Mouse (Mus musculus): ENCODE results near the gene Zmat3. TPM values are rescaled to one million over a fixed set of nuclear protein-coding genes. Genes with fewer than 3 reads are reported as not detected.
A peak's percentile ranks its signal among the peaks of the same experiment; 100 is the strongest.

Gene Zmat3
- polyA plus RNA-seq, 1 experiment from 2014 or later: 0.82 TPM

GRCm38 (mm10) chr3:32397461-32398174, 31.8 kb upstream of the Zmat3 start, which contains the start of gene Pik3ca:
Gene Pik3ca (plus strand): TSS chr3:32397671.
- Histone ChIP-seq H3K36me3 (no peaks in the 10 kb centered on the region), H3K27ac (peak within 1 kb of the TSS; percentile 99), H3K27me3 (replicated peaks) (no peaks in the 10 kb centered on the region), H3K4me1 (peaks cover 44% of the 10 kb centered on the region), H3K9me3 (replicated peaks) (no peaks in the 10 kb centered on the region), H3K9ac (peak within 1 kb of the TSS; percentile 93), H3K4me3 (peak within 1 kb of the TSS; percentile 87), H3K4me2 (peak within 1 kb of the TSS; percentile 84)
- peak; percentile 68 for ATAC-seq
- whole genome bisulfite sequencing (ENCODE audit: insufficient replicate concordance): under 1% methylated on average over 33 of the region's 65 CpGs

GRCm38 (mm10) chr3:32396794-32397460, 31.1 kb upstream of the Zmat3 start:
- Histone ChIP-seq H3K4me2 (peak overlapping the region; percentile 84), H3K9ac (peak overlapping the region; percentile 93), H3K4me1 (peaks cover 42% of the 10 kb centered on the region), H3K27ac (peak overlapping the region; percentile 99), H3K4me3 (peak overlapping the region; percentile 87), H3K27me3 (replicated peaks) (no peaks in the 10 kb centered on the region; the same call in 1 of the 2 replicates), H3K9me3 (replicated peaks) (no peaks in the 10 kb centered on the region), H3K36me3 (no peaks in the 10 kb centered on the region)
- peak; percentile 97 for ATAC-seq
- WGBS (ENCODE audit: insufficient replicate concordance): under 1% methylated on average over 58 of the region's 77 CpGs

DNA sequence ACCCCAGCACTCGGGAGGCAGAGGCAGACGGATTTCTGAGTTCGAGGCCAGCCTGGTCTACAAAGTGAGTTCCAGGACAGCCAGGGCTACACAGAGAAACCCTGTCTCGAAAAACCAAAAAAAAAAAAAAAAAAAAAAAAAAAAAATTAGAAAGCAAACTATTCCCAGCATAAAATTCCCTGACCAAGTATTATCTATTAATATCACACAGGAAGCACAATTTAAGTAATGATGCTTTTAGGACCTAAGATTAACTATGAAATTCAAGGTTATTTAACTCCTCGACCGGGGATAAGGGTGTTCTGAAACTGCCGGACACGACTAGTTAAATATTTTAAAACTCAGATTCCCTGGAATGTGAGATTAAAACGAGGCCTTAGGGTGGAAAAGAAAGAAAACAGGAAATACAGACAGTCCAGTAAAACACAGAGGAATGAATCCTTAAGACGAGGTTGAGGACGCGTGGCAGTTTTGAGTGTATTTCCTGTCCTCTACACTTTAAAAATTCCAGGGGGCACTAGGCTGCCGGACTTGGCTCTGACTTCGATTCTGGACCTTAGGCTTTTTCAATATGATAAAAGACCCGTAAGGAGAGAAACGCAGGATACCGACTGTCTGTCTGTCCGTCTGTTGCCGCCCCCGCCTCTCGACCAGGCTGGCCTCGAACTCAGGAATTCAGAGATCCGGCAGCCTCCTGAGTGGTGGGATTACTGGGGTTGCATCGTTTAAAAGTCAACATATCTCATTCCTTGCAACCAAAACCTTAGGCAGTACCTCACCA, 30.1 kb upstream of the Zmat3 start:
- H3K9me3 ChIP-seq (replicated peaks): no peaks in the 10 kb centered on the region
- H3K27me3 ChIP-seq (replicated peaks): no peaks in the 10 kb centered on the region; the same call in 1 of the 2 replicates
- ATAC-seq: no peak
- H3K4me2 ChIP-seq: peak overlapping the region; percentile 84
- H3K4me3 ChIP-seq: peak overlapping the region; percentile 87
- no peaks in the 10 kb centered on the region for H3K36me3 ChIP-seq
- H3K9ac ChIP-seq: peak overlapping the region; percentile 93
- peak overlapping the region; percentile 99 for H3K27ac ChIP-seq
- H3K4me1 ChIP-seq: peaks cover 33% of the 10 kb centered on the region
- 17% methylated on average over 23 of the region's 24 CpGs for WGBS (ENCODE audit: insufficient replicate concordance)

GRCm38 (mm10) chr3:32393986-32394385, 28.2 kb upstream of the Zmat3 start:
- Histone ChIP-seq H3K27ac (no peak overlapping the region), H3K36me3 (no peaks in the 10 kb centered on the region), H3K4me3 (no peak overlapping the region), H3K27me3 (replicated peaks) (no peaks in the 10 kb centered on the region; the same call in 1 of the 2 replicates), H3K9me3 (replicated peaks) (no peaks in the 10 kb centered on the region), H3K9ac (no peak overlapping the region), H3K4me2 (no peak overlapping the region), H3K4me1 (peaks cover 15% of the 10 kb centered on the region)
- no peak for ATAC-seq
- 71% methylated on average over 8 of the region's 8 CpGs for WGBS (ENCODE audit: insufficient replicate concordance)

- H3K27ac ChIP-seq: no peak overlapping the region
- H3K4me1 ChIP-seq: peaks cover 6% of the 10 kb centered on the region; the same call in 1 of the 2 replicates
- H3K4me3 ChIP-seq: no peak overlapping the region
- H3K4me2 ChIP-seq: no peak overlapping the region
- no peaks in the 10 kb centered on the region for H3K9me3 ChIP-seq (replicated peaks)
- ATAC-seq: no peak
- 74% methylated on average over 4 of the region's 4 CpGs for WGBS (ENCODE audit: insufficient replicate concordance)
- H3K9ac ChIP-seq: no peak overlapping the region
- no peaks in the 10 kb centered on the region; the same call in 1 of the 2 replicates for H3K27me3 ChIP-seq (replicated peaks)
- no peaks in the 10 kb centered on the region for H3K36me3 ChIP-seq
These were observed 27.0 kb upstream of the Zmat3 start for GRCm38 (mm10) chr3:32392841-32393240.

DNA sequence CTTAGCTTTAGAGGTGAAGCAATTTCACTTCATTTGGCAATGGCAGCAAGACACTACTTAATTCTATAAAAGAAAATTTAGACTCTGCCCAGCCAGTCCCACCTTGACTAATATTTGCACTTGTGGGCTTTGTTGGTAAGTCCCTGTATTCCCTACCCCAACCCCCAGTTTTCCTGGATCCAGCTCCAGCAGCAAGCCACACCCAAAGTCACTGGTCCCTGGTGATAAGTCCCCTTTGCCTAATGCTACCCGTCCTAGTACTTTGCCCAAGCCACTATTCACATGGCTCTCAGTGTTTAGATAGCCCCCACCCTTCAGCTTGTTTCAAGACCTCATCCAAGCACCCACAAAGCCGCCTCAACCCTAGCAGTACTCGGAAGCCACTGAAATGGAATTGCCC, 15.7 kb upstream of the Zmat3 start:
- Histone ChIP-seq H3K36me3 (no peaks in the 10 kb centered on the region), H3K4me1 (peaks cover 8% of the 10 kb centered on the region), H3K9ac (no peak overlapping the region), H3K27me3 (replicated peaks) (no peaks in the 10 kb centered on the region), H3K4me3 (no peak overlapping the region), H3K9me3 (replicated peaks) (no peaks in the 10 kb centered on the region), H3K27ac (no peak overlapping the region), H3K4me2 (no peak overlapping the region)
- ATAC-seq: no peak
- 43% methylated on average over 3 of the region's 3 CpGs for WGBS (ENCODE audit: insufficient replicate concordance)

DNA sequence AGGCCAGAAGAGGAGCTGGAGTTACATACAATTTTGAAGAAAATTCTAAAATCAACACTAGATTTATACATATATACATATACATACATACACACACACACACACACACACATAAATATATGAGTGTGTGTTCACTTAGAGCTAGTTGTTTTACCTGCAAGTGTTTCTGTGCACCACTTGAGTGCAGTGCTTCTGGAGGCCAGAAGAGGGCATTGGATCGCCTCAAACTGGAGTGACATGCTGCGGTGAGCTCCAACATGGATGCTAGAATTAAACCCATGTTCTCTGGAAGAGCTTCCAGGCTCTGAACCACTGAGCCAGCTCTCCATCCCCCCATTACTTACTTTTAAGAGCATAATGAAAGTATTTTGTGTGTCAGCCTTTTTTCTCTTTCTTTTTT, 14.1 kb upstream of the Zmat3 start:
- Histone ChIP-seq H3K4me1 (peaks cover 8% of the 10 kb centered on the region), H3K9me3 (replicated peaks) (no peaks in the 10 kb centered on the region), H3K27me3 (replicated peaks) (no peaks in the 10 kb centered on the region), H3K9ac (no peak overlapping the region), H3K36me3 (no peaks in the 10 kb centered on the region), H3K4me2 (no peak overlapping the region), H3K4me3 (no peak overlapping the region), H3K27ac (no peak overlapping the region)
- ATAC-seq: no peak
- WGBS (ENCODE audit: insufficient replicate concordance): 25% methylated on average over 2 of the region's 2 CpGs

GRCm38 (mm10) chr3:32373236-32373635, 7.4 kb upstream of the Zmat3 start:
- no peaks in the 10 kb centered on the region for H3K9me3 ChIP-seq (replicated peaks)
- 70% methylated on average over 6 of the region's 6 CpGs for WGBS (ENCODE audit: insufficient replicate concordance)
- H3K4me1 ChIP-seq: no peaks in the 10 kb centered on the region
- no peak overlapping the region for H3K27ac ChIP-seq
- ATAC-seq: no peak
- no peak overlapping the region for H3K9ac ChIP-seq
- H3K36me3 ChIP-seq: no peaks in the 10 kb centered on the region
- no peak overlapping the region for H3K4me2 ChIP-seq
- H3K4me3 ChIP-seq: no peak overlapping the region
- peaks cover under 1% of the 10 kb centered on the region; the same call in 1 of the 2 replicates for H3K27me3 ChIP-seq (replicated peaks)

- no peak for ATAC-seq
- Histone ChIP-seq H3K4me2 (no peak overlapping the region), H3K27ac (no peak overlapping the region), H3K4me1 (no peaks in the 10 kb centered on the region), H3K9me3 (replicated peaks) (no peaks in the 10 kb centered on the region), H3K9ac (no peak overlapping the region), H3K4me3 (no peak overlapping the region), H3K27me3 (replicated peaks) (peaks cover 8% of the 10 kb centered on the region), H3K36me3 (no peaks in the 10 kb centered on the region)
- 74% methylated on average over 8 of the region's 8 CpGs for WGBS (ENCODE audit: insufficient replicate concordance)
These were observed 6.7 kb upstream of the Zmat3 start for GRCm38 (mm10) chr3:32372470-32372869.

- no peak overlapping the region for H3K4me3 ChIP-seq
- H3K27me3 ChIP-seq (replicated peaks): peaks cover 11% of the 10 kb centered on the region
- no peaks in the 10 kb centered on the region for H3K36me3 ChIP-seq
- no peak overlapping the region for H3K4me2 ChIP-seq
- ATAC-seq: no peak
- no peak overlapping the region for H3K27ac ChIP-seq
- H3K4me1 ChIP-seq: no peaks in the 10 kb centered on the region
- H3K9me3 ChIP-seq (replicated peaks): no peaks in the 10 kb centered on the region
- WGBS (ENCODE audit: insufficient replicate concordance): 52% methylated on average over 7 of the region's 7 CpGs
- H3K9ac ChIP-seq: no peak overlapping the region
These were observed 6.1 kb upstream of the Zmat3 start for GRCm38 (mm10) chr3:32371957-32372356.

DNA sequence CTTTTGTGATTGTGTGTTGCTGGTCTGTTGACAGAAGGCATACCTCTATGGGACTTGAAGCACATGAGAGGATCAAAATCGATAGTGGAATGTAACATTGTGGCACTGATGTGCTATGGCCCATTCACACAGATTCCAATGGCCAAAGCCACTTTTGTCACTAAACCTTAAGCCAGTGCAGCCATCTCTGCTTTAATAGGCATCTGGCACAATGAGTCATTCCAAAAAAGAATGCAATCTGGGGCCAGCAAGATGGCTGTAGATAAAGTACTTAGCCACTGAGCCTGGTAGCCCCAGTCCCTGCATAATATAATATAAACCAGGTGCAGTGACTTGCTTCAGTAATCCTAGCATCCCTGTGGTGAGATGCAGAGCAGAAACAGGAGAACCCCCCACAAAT, 1.7 kb upstream of the Zmat3 start:
- Histone ChIP-seq H3K4me3 (no peak overlapping the region), H3K9ac (no peak overlapping the region), H3K27me3 (replicated peaks) (peaks cover 36% of the 10 kb centered on the region), H3K36me3 (no peaks in the 10 kb centered on the region), H3K4me1 (peaks cover 18% of the 10 kb centered on the region), H3K9me3 (replicated peaks) (no peaks in the 10 kb centered on the region), H3K4me2 (no peak overlapping the region), H3K27ac (no peak overlapping the region)
- ATAC-seq: no peak
- WGBS (ENCODE audit: insufficient replicate concordance): 66% methylated on average over 1 of the region's 1 CpGs
